Mouse (Mus musculus) heart, postnatal 0 days (tissue): ENCODE measurements at regions not wholly inside any gene's neighbourhood (a gene's known extent, or its start where the extent isn't known, plus 50 kb on each side); places are given as distances from the start of the nearest gene placed in this dataset.
A peak's percentile ranks its signal among the peaks of the same experiment; 100 is the strongest.

Experiments used
- ATAC-seq: fragments of 200-750 bp; cut with Nextera tagmentation; 2 replicates; pipeline ENCODE4 v1.8.0; 2017; ENCODE audit warnings: low read depth, moderate number of reproducible peaks, moderate library complexity; ENCODE audit not compliant: insufficient read depth
- DNase-seq: peaks from one replicate; pipeline ENCODE4 v3.0.0-alpha.2; 2016; ENCODE audit warnings: low spot score
- H3K27ac ChIP-seq: fragments of 300-500 bp; sonication (generic); 2 replicates; pipeline ENCODE4 v1.5.1; 2014; ENCODE audit warnings: low read depth, mild to moderate bottlenecking
- H3K27me3 ChIP-seq: fragments of 300-500 bp; sonication (generic); 2 replicates; pipeline ENCODE4 v1.6.1; 2014; ENCODE audit warnings: low read length, mixed read lengths; ENCODE audit not compliant: control insufficient read depth, insufficient read depth
- H3K36me3 ChIP-seq: fragments of 300-500 bp; sonication (generic); replicated peaks from 2 replicates; pipeline ENCODE4 v1.6.1; 2014; ENCODE audit warnings: low read length, mixed read lengths; ENCODE audit not compliant: control insufficient read depth, insufficient read depth
- H3K4me1 ChIP-seq: fragments of 300-500 bp; sonication (generic); 2 replicates; pipeline ENCODE4 v1.6.1; 2014; ENCODE audit warnings: antibody characterized with exemption; ENCODE audit not compliant: control insufficient read depth, insufficient read depth
- H3K4me2 ChIP-seq: fragments of 300-500 bp; sonication (generic); 2 replicates; pipeline ENCODE4 v1.6.1; 2014; ENCODE audit warnings: low read depth, mild to moderate bottlenecking, low read length, moderate library complexity
- H3K4me3 ChIP-seq: fragments of 300-500 bp; sonication (generic); 2 replicates; pipeline ENCODE4 v1.5.1; 2014; ENCODE audit warnings: low read depth, low read length
- H3K9ac ChIP-seq: fragments of 300-500 bp; sonication (generic); replicated peaks from 2 replicates; pipeline ENCODE4 v1.6.1; 2014; ENCODE audit warnings: low read depth, low read length, mixed read lengths
- H3K9me3 ChIP-seq: fragments of 300-500 bp; sonication (generic); replicated peaks from 2 replicates; pipeline ENCODE4 v1.6.1; 2016; ENCODE audit warnings: low read length; ENCODE audit not compliant: control insufficient read depth
- CTCF ChIP-seq: IDR thresholded peaks from 2 replicates; pipeline ENCODE4 v1.5.1; 2016; ENCODE audit warnings: antibody characterized with exemption, control low read depth, low read depth
- EP300 ChIP-seq: IDR thresholded peaks from 2 replicates; pipeline ENCODE4 v1.6.1; 2016; ENCODE audit warnings: antibody characterized with exemption, low read depth
- WGBS: fragments of 180-500 bp; shearing (Covaris S2); extraction: QIAGEN DNeasy Blood & Tissue Kit; methylation state at CpG from one replicate; pipeline ENCODE4 v1.1.7; 2014; 5-methylcytosine and 5-hydroxymethylcytosine counted together

DNA sequence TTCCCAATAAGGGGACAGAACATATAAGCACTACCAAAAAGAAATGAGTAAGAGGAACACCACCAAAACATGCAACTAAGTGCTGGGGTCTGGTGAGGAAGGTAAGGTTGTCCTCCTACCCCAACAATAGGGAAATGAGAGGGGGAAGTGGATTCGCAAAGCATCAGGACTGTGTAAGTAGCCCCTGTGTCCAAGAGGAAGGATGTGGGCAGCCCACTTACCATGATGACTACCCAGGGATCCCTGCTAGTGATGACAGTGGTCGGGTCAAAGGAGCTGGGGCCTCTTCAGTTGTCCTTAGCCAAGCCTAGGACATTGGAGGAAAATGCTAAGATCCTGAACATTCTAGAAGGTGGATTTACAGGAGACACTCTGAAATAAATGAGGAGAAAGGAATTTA, 109.1 kb upstream of the Gls start:
- ATAC-seq (no peak), DNase-seq (no peak)
- Histone ChIP-seq H3K4me1 (0 out of 2 replicates have a peak, but pooled peaks cover under 1% of the 10 kb centered on the region), H3K9me3 (no peaks in the 10 kb centered on the region), H3K4me3 (no peak overlapping the region), H3K36me3 (no peaks in the 10 kb centered on the region), H3K9ac (no peak overlapping the region), H3K4me2 (no peak overlapping the region), H3K27ac (no peak overlapping the region), H3K27me3 (no peaks in the 10 kb centered on the region)
- WGBS, result 64% methylated on average over 2 of the region's 2 CpGs
- TF ChIP-seq EP300 (no peak), CTCF (no peak)

DNA sequence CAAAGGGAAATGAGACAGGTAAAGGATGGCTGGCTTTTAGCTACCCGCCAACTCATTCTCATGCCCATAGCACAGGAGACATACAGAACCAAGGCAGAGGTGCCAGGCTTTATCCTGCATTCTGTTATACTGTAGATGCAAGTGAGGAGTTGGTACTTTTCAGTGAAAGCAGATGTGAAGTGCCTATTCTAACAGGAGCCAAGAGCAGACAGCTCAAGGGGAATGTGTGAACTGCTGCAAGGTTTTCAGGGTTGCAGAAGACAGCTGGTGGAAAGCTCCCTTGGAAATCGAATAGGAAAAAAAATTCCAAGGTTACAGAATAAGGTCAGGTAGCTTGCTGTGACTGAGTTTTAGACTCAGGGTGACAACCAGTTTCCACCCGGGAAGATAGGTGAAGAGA, 105.7 kb upstream of the Gls start:
- no peak for DNase-seq
- Histone ChIP-seq H3K9ac (no peak overlapping the region), H3K4me3 (no peak overlapping the region), H3K4me1 (0 out of 2 replicates have a peak, but pooled peaks cover 5% of the 10 kb centered on the region), H3K4me2 (no peak overlapping the region), H3K27ac (no peak overlapping the region), H3K36me3 (no peaks in the 10 kb centered on the region), H3K27me3 (no peaks in the 10 kb centered on the region), H3K9me3 (no peaks in the 10 kb centered on the region)
- ATAC-seq, result no peak
- 72% methylated on average over 3 of the region's 3 CpGs for WGBS
- TF ChIP-seq EP300 (no peak), CTCF (no peak)

DNA sequence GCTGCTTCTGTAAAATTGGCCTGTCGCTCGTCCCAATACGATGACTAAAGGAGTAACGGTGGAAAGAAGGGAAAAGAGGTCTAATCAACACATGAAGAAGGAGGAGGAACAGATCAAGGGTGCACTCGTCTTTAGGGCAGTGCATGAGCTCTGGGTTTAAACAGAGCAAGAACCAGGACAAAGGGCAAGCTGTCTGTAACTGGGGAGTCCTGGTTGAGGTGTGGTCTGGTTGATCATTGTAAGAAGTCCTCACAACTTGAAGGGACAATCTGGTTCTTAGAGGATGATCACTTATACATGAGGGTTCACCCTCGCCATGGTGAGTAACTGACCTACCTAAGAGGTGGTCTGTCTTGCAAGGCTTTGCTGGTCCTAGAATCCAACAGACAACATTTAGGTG, 105.2 kb upstream of the Gls start:
- H3K4me2 ChIP-seq, result no peak overlapping the region
- no peak overlapping the region for H3K27ac ChIP-seq
- ATAC-seq (no peak), DNase-seq (no peak)
- no peaks in the 10 kb centered on the region for H3K27me3 ChIP-seq
- no peak overlapping the region for H3K4me3 ChIP-seq
- TF ChIP-seq EP300, result no peak
- TF ChIP-seq CTCF, result no peak
- H3K9me3 ChIP-seq, result no peaks in the 10 kb centered on the region
- H3K9ac ChIP-seq, result no peak overlapping the region
- 0 out of 2 replicates have a peak, but pooled peaks cover 5% of the 10 kb centered on the region for H3K4me1 ChIP-seq
- no peaks in the 10 kb centered on the region for H3K36me3 ChIP-seq
- 84% methylated on average over 6 of the region's 6 CpGs for WGBS

DNA sequence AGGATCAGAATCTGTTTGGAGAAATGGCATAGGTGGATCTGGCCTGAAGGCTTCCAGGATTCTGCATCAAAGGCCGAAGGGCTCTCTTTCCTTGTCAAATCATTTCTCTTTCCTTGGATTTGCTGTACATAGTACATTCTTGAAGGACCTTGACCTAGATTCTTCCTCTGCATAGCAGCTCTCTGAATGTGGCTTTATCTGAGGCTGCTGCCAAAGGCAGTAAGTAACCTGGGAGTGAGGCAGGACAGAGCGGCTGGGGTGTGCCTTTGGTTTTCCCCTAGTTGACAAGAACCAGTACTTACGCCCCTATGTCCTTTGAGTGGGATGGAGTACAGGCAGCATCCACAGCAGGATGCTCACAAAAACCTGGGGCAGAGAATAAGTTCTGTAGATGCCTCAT, 103.7 kb upstream of the Gls start:
- 64% methylated on average over 3 of the region's 3 CpGs for WGBS
- Histone ChIP-seq H3K4me2 (no peak overlapping the region), H3K4me3 (no peak overlapping the region), H3K27ac (no peak overlapping the region), H3K9ac (no peak overlapping the region), H3K4me1 (0 out of 2 replicates have a peak, but pooled peaks cover 5% of the 10 kb centered on the region), H3K27me3 (no peaks in the 10 kb centered on the region), H3K36me3 (no peaks in the 10 kb centered on the region), H3K9me3 (no peaks in the 10 kb centered on the region)
- no peak for ATAC-seq
- TF ChIP-seq EP300 (no peak), CTCF (no peak)
- no peak for DNase-seq

DNA sequence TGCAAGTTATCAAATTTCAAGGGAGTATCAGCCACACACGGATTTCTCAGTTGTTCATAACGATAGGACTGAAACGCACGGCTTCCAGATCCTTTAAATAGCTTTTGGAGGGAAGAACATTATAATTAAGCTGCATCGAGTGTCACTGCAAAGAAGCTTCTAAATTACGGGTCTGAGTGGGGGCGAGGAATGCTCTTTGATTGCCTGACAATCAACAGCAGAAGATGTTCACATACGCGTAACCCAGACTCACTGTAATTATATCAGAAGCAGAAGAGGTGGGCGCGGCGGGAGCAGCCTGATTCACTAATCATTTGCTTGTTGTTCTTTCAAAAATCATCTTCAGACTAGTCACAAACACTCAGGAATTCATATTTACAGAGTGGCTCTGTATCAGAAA, 99.0 kb upstream of the Gls start:
- Histone ChIP-seq H3K9me3 (no peaks in the 10 kb centered on the region), H3K27ac (no peak overlapping the region), H3K4me3 (no peak overlapping the region), H3K4me1 (0 out of 2 replicates have a peak, but pooled peaks cover 3% of the 10 kb centered on the region), H3K9ac (no peak overlapping the region), H3K4me2 (no peak overlapping the region), H3K27me3 (no peaks in the 10 kb centered on the region), H3K36me3 (no peaks in the 10 kb centered on the region)
- DNase-seq (no peak), ATAC-seq (no peak)
- WGBS, result 46% methylated on average over 12 of the region's 12 CpGs
- TF ChIP-seq CTCF (no peak), EP300 (no peak)

DNA sequence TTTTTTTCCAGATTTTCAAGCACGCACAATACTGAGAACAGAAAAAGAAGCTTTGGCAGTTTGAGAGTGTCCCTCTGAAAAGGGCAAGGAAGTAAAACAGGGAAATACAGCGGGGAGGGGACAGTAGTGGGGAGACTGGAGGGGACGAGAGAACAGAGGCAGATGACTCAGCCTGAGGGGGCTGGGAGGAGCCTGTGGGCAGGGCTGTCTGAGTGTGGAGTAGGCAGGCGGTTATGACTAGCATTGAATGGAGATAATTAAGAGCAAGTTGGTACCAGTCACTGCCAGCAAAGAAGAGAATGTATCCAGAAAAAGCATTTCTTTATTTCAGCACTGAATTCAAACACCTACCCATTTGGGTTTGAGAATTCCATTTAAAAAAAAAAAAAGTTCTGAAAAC, 98.4 kb upstream of the Gls start:
- TF ChIP-seq EP300 (no peak), CTCF (no peak)
- H3K4me1 ChIP-seq, result no peaks in the 10 kb centered on the region
- DNase-seq (peak; percentile 13), ATAC-seq (no peak)
- 37% methylated on average over 4 of the region's 4 CpGs for WGBS
- no peaks in the 10 kb centered on the region for H3K27me3 ChIP-seq
- H3K27ac ChIP-seq, result no peak overlapping the region
- H3K9ac ChIP-seq, result no peak overlapping the region
- no peaks in the 10 kb centered on the region for H3K9me3 ChIP-seq
- H3K4me3 ChIP-seq, result no peak overlapping the region
- no peak overlapping the region for H3K4me2 ChIP-seq
- no peaks in the 10 kb centered on the region for H3K36me3 ChIP-seq
